Mouse (Mus musculus) bone marrow, adult 2 months (tissue): ENCODE results near the gene Nav1.

Source experiments
- CTCF ChIP-seq: fragments of 200-500 bp; IDR thresholded peaks from 2 replicates; pipeline ENCODE4 v1.5.1; 2011; ENCODE audit warnings: low read length, control low read depth; ENCODE audit not compliant: control insufficient read depth, insufficient read depth
- POLR2A ChIP-seq: fragments of 200-500 bp; IDR thresholded peaks from 2 replicates; pipeline ENCODE4 v1.6.1; 2011; ENCODE audit warnings: low read depth, mild to moderate bottlenecking, control low read depth, low read length, borderline replicate concordance; ENCODE audit not compliant: control insufficient read depth

DNA sequence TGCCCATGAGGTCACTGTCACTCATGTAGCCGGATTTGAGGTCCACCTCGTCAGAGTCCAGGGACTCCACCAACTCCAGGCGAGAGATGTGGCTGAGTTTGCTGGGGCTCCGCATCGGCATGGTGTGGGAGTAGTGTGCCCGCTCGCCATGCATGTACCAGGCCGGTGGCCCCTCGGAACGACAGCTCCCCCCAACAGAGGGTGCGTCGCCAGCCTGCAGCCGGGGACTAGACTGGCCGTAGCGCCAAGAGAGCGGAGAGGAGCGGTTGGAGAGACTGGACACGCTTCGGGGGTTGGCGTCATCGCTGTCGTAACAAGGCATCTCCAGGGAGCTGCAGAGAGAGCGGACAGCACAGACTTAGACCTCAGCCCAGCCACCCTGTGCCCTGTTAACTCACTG, 74.7 kb downstream of the Nav1 start:
- TF ChIP-seq CTCF (no peak), POLR2A (no peak)
